Mouse (Mus musculus): Measurements from ENCODE around the gene Nek4. TPM values are rescaled to one million over a fixed set of nuclear protein-coding genes. Genes with fewer than 3 reads are reported as not detected.
A peak's percentile ranks its signal among the peaks of the same experiment; 100 is the strongest.

Nek4 gene
- polyA plus RNA-seq, 1 experiment from 2014 or later, result 4.7 TPM

DNA sequence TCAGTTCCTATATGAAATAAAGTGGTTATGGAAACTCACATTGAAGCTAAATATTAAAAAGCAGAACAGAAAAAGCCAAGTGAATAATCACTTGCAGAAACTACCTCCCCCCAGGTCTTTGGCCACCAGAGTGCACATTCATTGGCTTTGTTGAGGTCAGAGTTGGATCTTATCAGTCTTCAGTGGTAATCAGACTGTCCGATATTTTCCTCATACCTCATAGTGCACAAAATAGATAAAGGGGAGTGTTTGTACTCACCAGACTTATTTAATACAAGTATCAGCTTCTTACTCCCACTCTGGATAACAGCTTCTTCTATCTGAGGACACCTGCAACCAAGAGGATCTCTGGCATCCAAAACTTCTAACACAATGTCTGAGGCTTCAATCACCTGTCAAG lies 64.9 kb downstream of the Nek4 start:
- no peak overlapping the region for H3K4me2 ChIP-seq
- no peaks in the 10 kb centered on the region for H3K27me3 ChIP-seq (replicated peaks)
- no peak overlapping the region for H3K4me3 ChIP-seq
- peaks cover 67% of the 10 kb centered on the region for H3K36me3 ChIP-seq
- H3K9me3 ChIP-seq, result no peaks in the 10 kb centered on the region
- H3K9ac ChIP-seq, result no peak overlapping the region
- H3K4me1 ChIP-seq, result peaks cover 31% of the 10 kb centered on the region
- no peak for ATAC-seq (ENCODE audit: extremely low read depth, insufficient number of reproducible peaks, low FRiP score, low TSS enrichment)
- WGBS, result 35% methylated on average over 1 of the region's 1 CpGs
- no peak overlapping the region for H3K27ac ChIP-seq (replicated peaks)

GRCm38 (mm10) chr14:31017854-31018253 lies 66.7 kb downstream of the Nek4 start:
- H3K27ac ChIP-seq (replicated peaks), result 0 out of 2 replicates have a peak overlapping the region, but pooled peaks have one; percentile 99
- no peak for ATAC-seq (ENCODE audit: extremely low read depth, insufficient number of reproducible peaks, low FRiP score, low TSS enrichment)
- H3K9me3 ChIP-seq, result no peaks in the 10 kb centered on the region
- H3K36me3 ChIP-seq, result peaks cover 62% of the 10 kb centered on the region
- no peaks in the 10 kb centered on the region for H3K27me3 ChIP-seq (replicated peaks)
- peak overlapping the region; percentile 90 for H3K4me3 ChIP-seq
- WGBS, result 1% methylated on average over 2 of the region's 2 CpGs
- peak overlapping the region; percentile 96 for H3K9ac ChIP-seq
- peak overlapping the region; percentile 93 for H3K4me2 ChIP-seq
- H3K4me1 ChIP-seq, result peaks cover 37% of the 10 kb centered on the region

GRCm38 (mm10) chr14:31018860-31019291 lies 67.7 kb downstream of the Nek4 start, which contains the start of the genes Pbrm1 and Gnl3:
Pbrm1 (plus strand) TSS chr14:31019138.
Gnl3 (minus strand) TSS chr14:31019152.
- WGBS, result under 1% methylated on average over 51 of the region's 53 CpGs
- Histone ChIP-seq H3K9me3 (no peaks in the 10 kb centered on the region), H3K27me3 (replicated peaks) (no peaks in the 10 kb centered on the region), H3K4me2 (peak within 1 kb of the TSS; percentile 93), H3K4me3 (peak within 1 kb of the TSS; percentile 90), H3K36me3 (peaks cover 61% of the 10 kb centered on the region), H3K4me1 (peaks cover 37% of the 10 kb centered on the region), H3K27ac (replicated peaks) (peak within 1 kb of the TSS; percentile 99), H3K9ac (peak within 1 kb of the TSS; percentile 96)
- peak; percentile 90 for ATAC-seq (ENCODE audit: extremely low read depth, insufficient number of reproducible peaks, low FRiP score, low TSS enrichment)

DNA sequence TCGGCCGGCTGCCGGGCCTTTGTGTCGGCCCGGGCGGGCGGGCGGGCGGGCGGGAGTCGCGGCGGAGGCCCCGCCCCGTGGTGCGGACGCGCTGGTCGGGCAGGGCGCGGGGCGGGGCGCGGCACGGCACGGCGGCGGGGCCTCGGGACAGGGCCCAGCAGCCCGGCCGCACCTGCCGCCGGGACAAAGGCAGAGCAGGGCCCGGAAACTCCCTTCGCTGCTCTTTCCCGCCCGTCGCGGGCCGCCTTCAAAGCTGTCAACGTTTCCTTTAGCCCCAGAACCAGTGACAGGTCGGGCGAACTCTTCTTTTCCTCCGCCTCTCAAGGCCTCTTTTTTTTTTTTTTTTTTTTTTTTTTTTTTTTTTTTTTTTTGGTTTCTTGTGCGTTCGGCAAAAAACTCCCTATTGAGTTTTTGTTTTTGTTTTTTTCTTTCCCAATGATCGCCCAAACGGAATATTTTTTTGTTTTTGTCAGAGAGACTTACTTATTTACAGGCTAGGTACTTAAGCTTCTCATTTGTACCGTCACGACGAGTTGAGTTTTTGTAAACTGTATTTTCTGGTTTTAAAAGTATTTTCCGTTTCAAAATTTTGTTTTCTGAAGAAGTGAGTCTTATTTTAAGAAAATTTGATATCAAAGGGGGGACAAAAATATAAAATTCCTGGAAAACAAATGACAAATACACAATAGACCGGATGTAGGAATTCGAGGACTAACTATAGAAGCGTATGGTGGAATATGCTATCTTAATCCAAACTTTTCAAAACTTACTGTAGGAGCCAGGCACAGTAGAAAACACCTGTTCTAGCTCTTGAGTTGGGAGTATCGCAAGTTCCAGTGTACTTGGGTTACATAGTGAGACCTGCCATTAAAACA lies 68.4 kb downstream of the Nek4 start:
- Histone ChIP-seq H3K9ac (peak overlapping the region; percentile 96), H3K4me3 (peak overlapping the region; percentile 90), H3K27ac (replicated peaks) (peak overlapping the region; percentile 99), H3K27me3 (replicated peaks) (no peaks in the 10 kb centered on the region), H3K36me3 (peaks cover 61% of the 10 kb centered on the region), H3K9me3 (no peaks in the 10 kb centered on the region), H3K4me2 (peak overlapping the region; percentile 93), H3K4me1 (peaks cover 37% of the 10 kb centered on the region)
- WGBS, result 4% methylated on average over 49 of the region's 56 CpGs
- ATAC-seq (ENCODE audit: extremely low read depth, insufficient number of reproducible peaks, low FRiP score, low TSS enrichment), result peak; percentile 94

DNA sequence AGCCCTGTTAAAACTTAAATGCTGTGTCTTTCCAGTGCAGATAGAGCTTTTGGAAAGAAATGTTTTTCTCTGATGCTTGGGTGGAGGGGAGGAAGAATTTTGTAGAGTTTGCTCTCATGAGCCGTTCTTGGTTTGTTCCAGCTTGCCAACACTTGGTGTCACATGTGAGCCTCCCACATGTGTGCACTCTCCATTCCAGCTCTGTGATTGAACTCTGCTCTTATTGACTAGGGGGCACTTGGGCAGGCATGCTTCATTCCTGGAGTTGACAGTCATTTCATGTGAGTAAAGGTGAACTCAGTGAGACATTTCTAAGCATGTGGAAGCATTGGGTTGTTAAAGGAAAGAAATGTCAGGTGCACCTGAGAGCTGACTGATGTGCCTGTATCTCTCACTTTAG lies 71.4 kb downstream of the Nek4 start:
- 38% methylated on average over 1 of the region's 1 CpGs for WGBS
- H3K27me3 ChIP-seq (replicated peaks), result no peaks in the 10 kb centered on the region

GRCm38 (mm10) chr14:31025785-31026184 lies 74.6 kb downstream of the Nek4 start:
- no peaks in the 10 kb centered on the region for H3K9me3 ChIP-seq
- H3K4me1 ChIP-seq, result peaks cover 7% of the 10 kb centered on the region; the same call in 1 of the 2 replicates
- H3K4me3 ChIP-seq, result no peak overlapping the region
- H3K27ac ChIP-seq (replicated peaks), result no peak overlapping the region
- H3K9ac ChIP-seq, result no peak overlapping the region
- H3K36me3 ChIP-seq, result peaks cover 87% of the 10 kb centered on the region
- no peaks in the 10 kb centered on the region for H3K27me3 ChIP-seq (replicated peaks)
- no peak for ATAC-seq (ENCODE audit: extremely low read depth, insufficient number of reproducible peaks, low FRiP score, low TSS enrichment)
- WGBS, result 79% methylated on average over 3 of the region's 3 CpGs
- no peak overlapping the region for H3K4me2 ChIP-seq

More for the DNA sequence above, 71.4 kb downstream of the Nek4 start:
- ATAC-seq (ENCODE audit: extremely low read depth, insufficient number of reproducible peaks, low FRiP score, low TSS enrichment), result no peak
- Histone ChIP-seq H3K4me3 (no peak overlapping the region), H3K36me3 (peaks cover 60% of the 10 kb centered on the region), H3K4me2 (no peak overlapping the region), H3K4me1 (peaks cover 26% of the 10 kb centered on the region), H3K27ac (replicated peaks) (no peak overlapping the region), H3K9me3 (no peaks in the 10 kb centered on the region), H3K9ac (no peak overlapping the region)

Other genes with a start within 250 kb of the Nek4 start
- gene Sfmbt1, start 236.5 kb upstream of the Nek4 start, polyA plus RNA-seq (2015; fragmentation: Nextera tagmentation; extraction: Ambion mirVana), result 7.8 and 11.0 TPM in 2 replicates
- 14.7 and 15.0 TPM in 2 replicates for gene Tmem110, start 125.8 kb upstream of the Nek4 start, polyA plus RNA-seq (2015; fragmentation: Nextera tagmentation; extraction: Ambion mirVana)
- 2.5 and 2.6 TPM in 2 replicates for gene Mustn1, start 72.2 kb upstream of the Nek4 start, polyA plus RNA-seq (2015; fragmentation: Nextera tagmentation; extraction: Ambion mirVana)
- gene Itih4, start 64.9 kb upstream of the Nek4 start, polyA plus RNA-seq (2015; fragmentation: Nextera tagmentation; extraction: Ambion mirVana), result 0.12 and 1.1 TPM in 2 replicates
- gene Itih3, start 27.6 kb upstream of the Nek4 start, polyA plus RNA-seq (2015; fragmentation: Nextera tagmentation; extraction: Ambion mirVana), result 1.5 and 5.1 TPM in 2 replicates
- gene Itih1, start 8.1 kb upstream of the Nek4 start, polyA plus RNA-seq (2015; fragmentation: Nextera tagmentation; extraction: Ambion mirVana), result 0.15 and 0.87 TPM in 2 replicates
- gene Glt8d1, start 50.0 kb downstream of the Nek4 start, polyA plus RNA-seq (2015; fragmentation: Nextera tagmentation; extraction: Ambion mirVana), result 46.8 and 51.9 TPM in 2 replicates
- gene Spcs1, start 50.3 kb downstream of the Nek4 start, polyA plus RNA-seq (2015; fragmentation: Nextera tagmentation; extraction: Ambion mirVana), result 340 and 382 TPM in 2 replicates
- 93.0 and 102 TPM in 2 replicates for gene Pbrm1, start 67.8 kb downstream of the Nek4 start, polyA plus RNA-seq (2015; fragmentation: Nextera tagmentation; extraction: Ambion mirVana)
- 61.2 and 64.9 TPM in 2 replicates for gene Gnl3, start 67.8 kb downstream of the Nek4 start, polyA plus RNA-seq (2015; fragmentation: Nextera tagmentation; extraction: Ambion mirVana)
- 78.4 and 81.9 TPM in 2 replicates for gene Smim4, start 177.6 kb downstream of the Nek4 start, polyA plus RNA-seq (2015; fragmentation: Nextera tagmentation; extraction: Ambion mirVana)
- 300 and 318 TPM in 2 replicates for gene Nt5dc2, start 179.7 kb downstream of the Nek4 start, polyA plus RNA-seq (2015; fragmentation: Nextera tagmentation; extraction: Ambion mirVana)
- 43.2 and 49.5 TPM in 2 replicates for gene Stab1, start 217.3 kb downstream of the Nek4 start, polyA plus RNA-seq (2015; fragmentation: Nextera tagmentation; extraction: Ambion mirVana)

Data from heart, embryonic 13.5 days (tissue).